Mouse (Mus musculus) heart, adult 2 months (tissue): ENCODE data around the gene Stat5b. TPM values are rescaled to one million over a fixed set of nuclear protein-coding genes. Genes with fewer than 3 reads are reported as not detected.

Source experiments
- DNase-seq, 2 experiments: peaks; one replicate each; pipeline ENCODE4 v3.0.0; 2021
- H3K27ac ChIP-seq: fragments of 200-600 bp; 2 replicates; pipeline ENCODE4 v1.8.1; 2022
- H3K27me3 ChIP-seq: fragments of 200-500 bp; 2 replicates; pipeline ENCODE4 v1.6.1; 2012; ENCODE audit warnings: mild to moderate bottlenecking, low read length, inconsistent platforms, mixed read lengths; ENCODE audit not compliant: control insufficient read depth, insufficient read depth
- H3K36me3 ChIP-seq: fragments of 200-500 bp; 2 replicates; pipeline ENCODE4 v1.6.1; 2012; ENCODE audit warnings: low read length, inconsistent platforms; ENCODE audit not compliant: control insufficient read depth, insufficient read depth
- H3K4me1 ChIP-seq: fragments of 200-500 bp; 2 replicates; pipeline ENCODE4 v1.6.1; 2011; ENCODE audit warnings: low read length; ENCODE audit not compliant: control insufficient read depth, insufficient read depth
- H3K4me3 ChIP-seq: fragments of 200-600 bp; 2 replicates; pipeline ENCODE4 v1.8.1; 2022
- H3K79me2 ChIP-seq: fragments of 200-500 bp; replicated peaks from 2 replicates; pipeline ENCODE4 v1.6.1; 2012; ENCODE audit warnings: mild to moderate bottlenecking, inconsistent platforms, low read length, moderate library complexity, mixed read lengths; ENCODE audit not compliant: control insufficient read depth, insufficient read depth
- H3K9ac ChIP-seq: fragments of 200-500 bp; 2 replicates; pipeline ENCODE4 v1.6.1; 2012; ENCODE audit warnings: low read depth, mild to moderate bottlenecking, control low read depth, inconsistent platforms, low read length, mixed read lengths
- CTCF ChIP-seq: fragments of 200-600 bp; IDR thresholded peaks from 2 replicates; pipeline ENCODE4 v1.8.1; 2022; ENCODE audit warnings: antibody characterized with exemption, mild to moderate bottlenecking, moderate library complexity
- EP300 ChIP-seq: fragments of 200-500 bp; IDR thresholded peaks from 2 replicates; pipeline ENCODE4 v1.6.1; 2011; ENCODE audit warnings: low read depth, low read length, control low read depth; ENCODE audit not compliant: insufficient read depth
- POLR2A ChIP-seq: fragments of 200-500 bp; IDR thresholded peaks from 2 replicates; pipeline ENCODE4 v1.6.1; 2011; ENCODE audit warnings: mild to moderate bottlenecking, low read depth, low read length, control low read depth; ENCODE audit not compliant: insufficient read depth
- WGBS: fragments of 180-500 bp; shearing (Covaris S2); methylation state at CpG from one replicate; pipeline ENCODE4 v1.1.7; 2018; 5-methylcytosine and 5-hydroxymethylcytosine counted together
- intact Hi-C: fragments of 180-260 bp; cut with DNase I; formaldehyde crosslinking; loops from one replicate; pipeline ENCODE4 v1.15.1; 2025
- polyA plus RNA-seq: library from polyadenylated mRNA; depleted of rRNA; stranded (reverse); fragments of >200 nt; gene quantifications from 2 replicates; pipeline ENCODE4 v1.2.3, GENCODE M21; 2012
- total RNA-seq, 2 experiments: library from RNA; stranded (reverse); gene quantifications; 2 replicates each; pipeline ENCODE4 v1.2.3; 2021

Stat5b gene
- total and polyA plus RNA-seq, 3 experiments, result 35.4 to 65.2 (median 58.6) TPM

GRCm38 (mm10) chr11:100757566-100757965, 93.0 kb downstream of the Stat5b start:
- Histone ChIP-seq H3K9ac (no peak overlapping the region), H3K36me3 (no peaks in the 10 kb centered on the region), H3K27ac (no peak overlapping the region), H3K27me3 (peaks cover 10% of the 10 kb centered on the region), H3K4me1 (peaks cover 1% of the 10 kb centered on the region; the same call in 1 of the 2 replicates), H3K4me3 (no peak overlapping the region), H3K79me2 (no peaks in the 10 kb centered on the region)
- DNase-seq, result no peak
- TF ChIP-seq POLR2A (no peak), EP300 (no peak), CTCF (no peak)
- WGBS, result 74% methylated on average over 12 of the region's 12 CpGs
- intact Hi-C loops, result no loop called here

GRCm38 (mm10) chr11:100756476-100756875, 94.0 kb downstream of the Stat5b start:
- Histone ChIP-seq H3K9ac (no peak overlapping the region), H3K36me3 (no peaks in the 10 kb centered on the region), H3K4me1 (peaks cover 1% of the 10 kb centered on the region; the same call in 1 of the 2 replicates), H3K4me3 (no peak overlapping the region), H3K27me3 (peaks cover 10% of the 10 kb centered on the region), H3K27ac (no peak overlapping the region), H3K79me2 (no peaks in the 10 kb centered on the region)
- intact Hi-C loops, result no loop called here
- no peak for DNase-seq
- TF ChIP-seq POLR2A (no peak), CTCF (no peak), EP300 (no peak)
- WGBS, result 54% methylated on average over 6 of the region's 6 CpGs

- intact Hi-C loops, result no loop called here
- H3K27me3 ChIP-seq, result peaks cover 8% of the 10 kb centered on the region
- H3K4me1 ChIP-seq, result no peaks in the 10 kb centered on the region
- no peak for DNase-seq
- no peak overlapping the region for H3K27ac ChIP-seq
- 82% methylated on average over 3 of the region's 3 CpGs for WGBS
- no peak overlapping the region for H3K9ac ChIP-seq
- H3K79me2 ChIP-seq, result no peaks in the 10 kb centered on the region
- TF ChIP-seq CTCF (no peak), POLR2A (no peak), EP300 (no peak)
- H3K4me3 ChIP-seq, result no peak overlapping the region
- H3K36me3 ChIP-seq, result no peaks in the 10 kb centered on the region
Observed at GRCm38 (mm10) chr11:100754693-100755057, 95.8 kb downstream of the Stat5b start.

GRCm38 (mm10) chr11:100754021-100754692, 96.4 kb downstream of the Stat5b start:
- DNase-seq, result no peak
- Histone ChIP-seq H3K27me3 (peaks cover 3% of the 10 kb centered on the region), H3K36me3 (no peaks in the 10 kb centered on the region), H3K27ac (no peak overlapping the region), H3K4me3 (no peak overlapping the region), H3K9ac (no peak overlapping the region), H3K4me1 (no peaks in the 10 kb centered on the region), H3K79me2 (no peaks in the 10 kb centered on the region)
- TF ChIP-seq CTCF (no peak), EP300 (no peak), POLR2A (no peak)
- WGBS, result 67% methylated on average over 12 of the region's 12 CpGs
- intact Hi-C loops, result no loop called here

GRCm38 (mm10) chr11:100752294-100752693, 98.2 kb downstream of the Stat5b start:
- H3K9ac ChIP-seq, result no peak overlapping the region
- TF ChIP-seq POLR2A, result no peak
- TF ChIP-seq EP300, result no peak
- no peak for TF ChIP-seq CTCF
- intact Hi-C loops, result no loop called here
- H3K4me1 ChIP-seq, result no peaks in the 10 kb centered on the region
- no peaks in the 10 kb centered on the region for H3K27me3 ChIP-seq
- no peak overlapping the region for H3K4me3 ChIP-seq
- H3K36me3 ChIP-seq, result no peaks in the 10 kb centered on the region
- 42% methylated on average over 10 of the region's 10 CpGs for WGBS
- no peak overlapping the region for H3K27ac ChIP-seq
- DNase-seq, result no peak
- no peaks in the 10 kb centered on the region for H3K79me2 ChIP-seq

GRCm38 (mm10) chr11:100750127-100750526, 100.4 kb downstream of the Stat5b start:
- intact Hi-C loops, result no loop called here
- 87% methylated on average over 16 of the region's 16 CpGs for WGBS
- H3K9ac ChIP-seq, result no peak overlapping the region

More at GRCm38 (mm10) chr11:100750127-100750526, 100.4 kb downstream of the Stat5b start:
- no peak for DNase-seq
- TF ChIP-seq POLR2A (no peak), EP300 (no peak), CTCF (no peak)
- Histone ChIP-seq H3K27ac (no peak overlapping the region), H3K4me1 (no peaks in the 10 kb centered on the region), H3K79me2 (no peaks in the 10 kb centered on the region), H3K27me3 (no peaks in the 10 kb centered on the region), H3K4me3 (no peak overlapping the region), H3K36me3 (no peaks in the 10 kb centered on the region)
